Mouse (Mus musculus): ENCODE results near the gene Tmem212. TPM values are rescaled to one million over a fixed set of nuclear protein-coding genes. Genes with fewer than 3 reads are reported as not detected.
A peak's percentile ranks its signal among the peaks of the same experiment; 100 is the strongest.

The Tmem212 gene
- polyA plus RNA-seq, 2 experiments, result not detected

DNA sequence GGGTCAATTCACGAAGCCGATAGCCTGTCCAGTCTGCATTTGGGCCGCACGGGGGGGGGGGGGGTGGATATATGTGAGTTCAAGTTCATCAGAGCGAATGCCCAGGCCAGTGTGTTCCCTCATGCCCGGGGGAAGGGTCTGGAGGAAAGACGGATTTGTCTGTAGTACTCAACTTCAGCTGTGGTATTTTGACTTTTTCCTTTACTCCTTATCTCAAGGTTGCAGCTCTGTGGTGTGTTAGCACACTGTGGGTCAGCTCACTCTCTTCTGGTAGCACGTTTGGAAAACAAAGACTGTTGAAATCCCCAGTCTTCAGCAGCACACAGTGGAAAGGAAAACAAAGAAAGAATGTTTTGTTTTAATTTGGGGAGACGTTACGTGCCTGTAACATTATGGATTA, 2.0 kb upstream of the Tmem212 start:
- no peak for TF ChIP-seq POLR2A (IDR thresholded peaks at IDR 0.05; ENCODE audit: borderline replicate concordance, extremely low read depth, insufficient read depth, insufficient read length)
- no peak overlapping the region for H3K27ac ChIP-seq (replicated peaks; ENCODE audit: low read depth, low read length)
- H3K4me2 ChIP-seq (replicated peaks; ENCODE audit: low read depth, low read length, severe bottlenecking), result no peak overlapping the region
- H3K4me3 ChIP-seq (replicated peaks; ENCODE audit: low read length), result no peak overlapping the region
- no peaks in the 10 kb centered on the region for H3K27me3 ChIP-seq (ENCODE audit: control insufficient read depth, insufficient read depth, low read length)
- H3K9ac ChIP-seq (ENCODE audit: low read depth, low read length, severe bottlenecking), result no peak overlapping the region
- WGBS, result 80% methylated on average over 10 of the region's 10 CpGs
- ATAC-seq (ENCODE audit: low FRiP score, low read depth) (no peak), DNase-seq (ENCODE audit: low spot score) (no peak)
- H3K36me3 ChIP-seq (ENCODE audit: control insufficient read depth, insufficient read depth, low read length), result no peaks in the 10 kb centered on the region
- no peaks in the 10 kb centered on the region for H3K9me3 ChIP-seq (ENCODE audit: control insufficient read depth, low read length)
- peaks cover 10% of the 10 kb centered on the region; the same call in 1 of the 2 replicates for H3K4me1 ChIP-seq (ENCODE audit: control insufficient read depth, insufficient read depth, low read length)

DNA sequence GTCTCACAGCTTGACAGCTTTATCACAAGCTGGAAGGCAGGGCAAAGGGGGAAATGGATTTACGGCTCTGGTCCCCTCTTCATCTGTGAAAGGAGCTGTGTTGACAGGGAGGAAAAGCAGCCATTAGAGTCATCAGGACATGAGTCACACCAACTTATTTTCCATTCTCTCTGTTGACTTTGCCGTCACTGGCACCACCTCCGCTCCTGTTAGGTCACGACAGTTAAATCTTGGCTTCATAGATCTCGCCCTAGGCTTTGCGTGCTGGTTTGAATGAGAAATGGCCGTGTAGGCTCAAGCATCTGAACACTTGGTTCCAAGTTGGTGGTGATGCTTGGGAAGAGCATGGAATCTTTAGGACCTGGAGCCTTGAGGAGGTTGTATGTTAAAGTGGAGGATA, 9.6 kb downstream of the Tmem212 start:
- no peak for TF ChIP-seq POLR2A (IDR thresholded peaks at IDR 0.05; ENCODE audit: borderline replicate concordance, extremely low read depth, insufficient read depth, insufficient read length)
- Histone ChIP-seq H3K4me2 (replicated peaks; ENCODE audit: low read depth, low read length, severe bottlenecking) (no peak overlapping the region), H3K4me1 (ENCODE audit: control insufficient read depth, insufficient read depth, low read length) (peaks cover 7% of the 10 kb centered on the region; the same call in 1 of the 2 replicates), H3K27me3 (ENCODE audit: control insufficient read depth, insufficient read depth, low read length) (no peaks in the 10 kb centered on the region), H3K4me3 (replicated peaks; ENCODE audit: low read length) (no peak overlapping the region), H3K36me3 (ENCODE audit: control insufficient read depth, insufficient read depth, low read length) (no peaks in the 10 kb centered on the region), H3K27ac (replicated peaks; ENCODE audit: low read depth, low read length) (no peak overlapping the region), H3K9me3 (ENCODE audit: control insufficient read depth, low read length) (no peaks in the 10 kb centered on the region), H3K9ac (ENCODE audit: low read depth, low read length, severe bottlenecking) (no peak overlapping the region)
- ATAC-seq (ENCODE audit: low FRiP score, low read depth) (no peak), DNase-seq (ENCODE audit: low spot score) (no peak)
- 56% methylated on average over 7 of the region's 7 CpGs for WGBS

DNA sequence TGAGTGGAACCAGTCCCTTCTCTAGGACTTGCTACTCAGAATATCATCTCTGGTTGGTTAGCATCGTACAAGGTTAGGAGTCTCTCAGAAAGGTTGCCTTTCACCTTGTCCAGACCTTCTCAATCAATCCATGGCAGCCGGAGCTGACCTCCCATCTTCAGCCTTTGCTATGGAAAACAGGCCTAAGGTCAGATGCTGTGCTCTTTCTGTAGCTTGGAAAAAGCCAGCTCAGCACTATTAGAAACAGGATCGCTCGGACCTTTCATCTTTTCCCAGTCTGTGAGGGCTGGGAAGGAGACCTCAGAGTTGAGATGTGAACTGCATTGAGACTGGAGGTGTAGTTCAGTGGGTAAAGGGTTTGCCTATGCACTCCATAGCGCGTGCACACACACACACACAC, 10.6 kb downstream of the Tmem212 start:
- Histone ChIP-seq H3K4me2 (replicated peaks; ENCODE audit: low read depth, low read length, severe bottlenecking) (no peak overlapping the region), H3K4me3 (replicated peaks; ENCODE audit: low read length) (no peak overlapping the region), H3K36me3 (ENCODE audit: control insufficient read depth, insufficient read depth, low read length) (no peaks in the 10 kb centered on the region), H3K9ac (ENCODE audit: low read depth, low read length, severe bottlenecking) (no peak overlapping the region), H3K4me1 (ENCODE audit: control insufficient read depth, insufficient read depth, low read length) (peaks cover 7% of the 10 kb centered on the region; the same call in 1 of the 2 replicates), H3K27ac (replicated peaks; ENCODE audit: low read depth, low read length) (no peak overlapping the region), H3K27me3 (ENCODE audit: control insufficient read depth, insufficient read depth, low read length) (no peaks in the 10 kb centered on the region), H3K9me3 (ENCODE audit: control insufficient read depth, low read length) (no peaks in the 10 kb centered on the region)
- TF ChIP-seq POLR2A (IDR thresholded peaks at IDR 0.05; ENCODE audit: borderline replicate concordance, extremely low read depth, insufficient read depth, insufficient read length), result no peak
- DNase-seq (ENCODE audit: low spot score) (no peak), ATAC-seq (ENCODE audit: low FRiP score, low read depth) (no peak)
- 78% methylated on average over 6 of the region's 6 CpGs for WGBS

DNA sequence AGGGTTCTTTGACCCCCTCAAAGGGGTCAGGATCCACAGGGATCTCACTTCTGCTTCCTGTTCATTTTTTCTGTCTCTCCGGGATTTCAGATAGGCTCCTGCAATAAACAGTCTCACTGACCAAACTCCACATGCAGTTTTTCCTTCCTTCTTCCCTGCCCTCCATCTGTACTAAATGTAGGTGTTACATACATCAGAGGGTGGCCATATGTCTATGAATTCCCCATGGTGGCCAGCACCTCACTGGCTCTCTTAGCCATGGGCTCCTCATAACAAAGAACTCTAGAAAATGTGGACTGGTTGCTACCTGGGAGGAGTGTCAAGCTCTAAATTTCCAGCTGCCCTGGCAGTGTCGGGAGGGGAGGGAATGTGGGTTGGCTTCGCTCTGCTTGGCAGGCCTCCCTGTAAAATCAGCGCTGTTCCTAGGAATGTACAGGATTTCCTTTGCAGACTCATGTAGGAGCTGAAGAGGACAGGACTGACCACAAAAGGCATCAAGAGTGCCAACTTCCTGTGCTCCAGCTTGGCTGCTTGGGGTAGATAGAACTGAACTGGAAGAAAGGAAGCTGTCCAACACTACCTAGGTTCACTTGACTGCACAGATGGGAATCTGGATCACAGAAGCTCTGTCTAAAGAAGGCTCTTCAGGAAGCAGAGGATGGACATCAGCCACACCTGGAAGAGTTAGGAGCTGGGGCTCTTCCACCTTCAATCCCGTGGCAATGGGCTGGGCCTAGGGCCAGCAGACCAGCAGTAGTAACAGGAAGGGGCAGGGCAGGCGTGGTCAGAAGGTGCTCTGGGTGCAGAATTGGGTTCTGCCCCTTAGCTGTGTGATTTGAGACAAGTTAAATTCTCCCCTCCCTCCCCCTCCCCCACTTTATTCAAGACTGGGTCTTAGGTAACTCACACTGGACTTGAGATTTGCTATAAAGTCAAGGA, 14.0 kb downstream of the Tmem212 start:
- 52% methylated on average over 6 of the region's 6 CpGs for WGBS
- ATAC-seq (ENCODE audit: low FRiP score, low read depth), result no peak
- Histone ChIP-seq H3K4me1 (ENCODE audit: control insufficient read depth, insufficient read depth, low read length) (peaks cover 7% of the 10 kb centered on the region; the same call in 1 of the 2 replicates), H3K9me3 (ENCODE audit: control insufficient read depth, low read length) (no peaks in the 10 kb centered on the region), H3K27ac (replicated peaks; ENCODE audit: low read depth, low read length) (no peak overlapping the region; the same call in 1 of the 2 replicates), H3K4me2 (replicated peaks; ENCODE audit: low read depth, low read length, severe bottlenecking) (no peak overlapping the region), H3K36me3 (ENCODE audit: control insufficient read depth, insufficient read depth, low read length) (no peaks in the 10 kb centered on the region), H3K4me3 (replicated peaks; ENCODE audit: low read length) (no peak overlapping the region), H3K9ac (ENCODE audit: low read depth, low read length, severe bottlenecking) (no peak overlapping the region), H3K27me3 (ENCODE audit: control insufficient read depth, insufficient read depth, low read length) (no peaks in the 10 kb centered on the region)
- peak; percentile 56 for DNase-seq (ENCODE audit: low spot score)
- no peak for TF ChIP-seq POLR2A (IDR thresholded peaks at IDR 0.05; ENCODE audit: borderline replicate concordance, extremely low read depth, insufficient read depth, insufficient read length)

DNA sequence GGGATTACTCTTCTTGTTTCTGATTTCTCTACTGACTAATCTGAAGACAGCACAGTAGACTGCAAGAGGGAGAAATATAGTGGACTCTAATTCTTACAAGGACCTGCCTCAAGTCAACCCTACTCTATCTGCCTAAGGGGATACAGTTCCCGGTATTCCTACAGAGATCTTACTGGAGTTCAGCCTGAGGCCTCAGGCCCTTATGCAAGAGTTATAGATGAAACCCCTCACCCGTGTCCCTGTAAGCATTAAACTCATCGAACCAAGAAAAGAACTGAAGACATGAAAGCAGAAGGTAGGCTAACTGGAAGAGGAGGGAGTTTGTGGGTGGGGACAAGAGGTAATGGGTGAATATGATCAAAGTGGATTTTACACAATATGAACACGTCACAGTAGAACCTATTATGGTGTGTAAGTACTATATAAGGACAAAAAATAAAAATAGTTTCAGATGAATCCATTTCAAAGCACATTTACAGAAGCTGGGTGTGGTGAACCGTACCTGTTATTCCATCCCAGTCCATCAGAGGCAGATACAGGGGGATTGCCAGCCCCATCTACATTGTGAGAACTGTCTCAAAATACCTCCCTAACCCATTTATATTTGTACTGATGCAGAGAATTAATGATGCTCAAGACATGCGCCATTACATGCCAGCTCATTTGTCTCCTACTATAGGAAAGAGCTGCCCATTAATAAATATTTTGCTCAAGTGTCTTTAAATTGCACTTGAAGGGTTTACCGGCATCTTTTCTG, 17.1 kb downstream of the Tmem212 start:
- no peak overlapping the region for H3K9ac ChIP-seq (ENCODE audit: low read depth, low read length, severe bottlenecking)
- H3K4me3 ChIP-seq (replicated peaks; ENCODE audit: low read length), result no peak overlapping the region
- no peak overlapping the region for H3K27ac ChIP-seq (replicated peaks; ENCODE audit: low read depth, low read length)
- H3K36me3 ChIP-seq (ENCODE audit: control insufficient read depth, insufficient read depth, low read length), result no peaks in the 10 kb centered on the region
- no peak for DNase-seq (ENCODE audit: low spot score)
- peaks cover 7% of the 10 kb centered on the region; the same call in 1 of the 2 replicates for H3K4me1 ChIP-seq (ENCODE audit: control insufficient read depth, insufficient read depth, low read length)
- WGBS, result 83% methylated on average over 7 of the region's 7 CpGs
- TF ChIP-seq POLR2A (IDR thresholded peaks at IDR 0.05; ENCODE audit: borderline replicate concordance, extremely low read depth, insufficient read depth, insufficient read length), result no peak
- ATAC-seq (ENCODE audit: low FRiP score, low read depth), result no peak
- no peak overlapping the region for H3K4me2 ChIP-seq (replicated peaks; ENCODE audit: low read depth, low read length, severe bottlenecking)
- H3K27me3 ChIP-seq (ENCODE audit: control insufficient read depth, insufficient read depth, low read length), result no peaks in the 10 kb centered on the region
- H3K9me3 ChIP-seq (ENCODE audit: control insufficient read depth, low read length), result no peaks in the 10 kb centered on the region

All from limb, embryonic 14.5 days (tissue).